Mouse (Mus musculus) kidney, postnatal 36 days (tissue): ENCODE results near the gene Creb3l2.

Experiments used
- DNase-seq, 2 experiments: peaks; one replicate each; pipeline ENCODE4 v3.0.0; 2021 to 2022; ENCODE audit warnings: mixed read lengths in 2 of 2

Gene Creb3l2

DNA sequence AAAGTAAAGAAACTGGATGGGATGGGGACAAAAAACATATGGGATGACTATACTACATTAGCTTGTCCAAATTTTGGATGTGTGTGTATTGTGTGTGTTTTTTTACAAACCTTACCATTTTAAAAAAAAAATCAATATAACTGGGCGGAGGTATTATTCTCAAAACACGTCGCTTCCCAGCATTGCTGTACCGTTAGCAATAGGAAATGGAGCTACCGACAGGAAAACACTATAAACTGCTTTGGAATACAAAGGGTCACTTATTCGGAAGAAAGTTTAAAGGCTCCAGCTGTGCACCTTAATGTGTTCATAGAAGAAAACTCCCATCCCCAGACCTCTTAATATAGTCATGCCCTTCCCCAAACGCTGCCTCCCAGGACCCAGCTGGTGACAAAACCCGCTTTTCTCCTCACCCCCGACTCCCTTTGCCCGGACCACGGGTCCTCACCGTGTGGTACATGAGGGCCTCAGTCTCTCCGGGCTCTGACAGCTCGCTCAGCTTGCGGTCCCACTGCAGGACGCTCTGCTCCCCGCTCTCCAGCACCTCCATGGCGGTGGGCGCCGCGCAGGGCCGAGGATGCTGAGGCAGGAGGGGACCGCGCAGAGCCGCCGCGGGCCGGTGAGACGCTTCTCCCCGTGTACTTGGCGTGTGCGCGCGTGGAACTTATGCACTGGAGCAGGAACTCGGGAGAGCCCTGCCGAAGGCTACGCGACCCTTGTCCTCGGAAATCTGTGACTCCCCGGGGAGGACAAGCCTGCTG lies 515 bp downstream of the Creb3l2 start:
- DNase-seq: peak in 1 of 2 experiments; percentile 64

DNA sequence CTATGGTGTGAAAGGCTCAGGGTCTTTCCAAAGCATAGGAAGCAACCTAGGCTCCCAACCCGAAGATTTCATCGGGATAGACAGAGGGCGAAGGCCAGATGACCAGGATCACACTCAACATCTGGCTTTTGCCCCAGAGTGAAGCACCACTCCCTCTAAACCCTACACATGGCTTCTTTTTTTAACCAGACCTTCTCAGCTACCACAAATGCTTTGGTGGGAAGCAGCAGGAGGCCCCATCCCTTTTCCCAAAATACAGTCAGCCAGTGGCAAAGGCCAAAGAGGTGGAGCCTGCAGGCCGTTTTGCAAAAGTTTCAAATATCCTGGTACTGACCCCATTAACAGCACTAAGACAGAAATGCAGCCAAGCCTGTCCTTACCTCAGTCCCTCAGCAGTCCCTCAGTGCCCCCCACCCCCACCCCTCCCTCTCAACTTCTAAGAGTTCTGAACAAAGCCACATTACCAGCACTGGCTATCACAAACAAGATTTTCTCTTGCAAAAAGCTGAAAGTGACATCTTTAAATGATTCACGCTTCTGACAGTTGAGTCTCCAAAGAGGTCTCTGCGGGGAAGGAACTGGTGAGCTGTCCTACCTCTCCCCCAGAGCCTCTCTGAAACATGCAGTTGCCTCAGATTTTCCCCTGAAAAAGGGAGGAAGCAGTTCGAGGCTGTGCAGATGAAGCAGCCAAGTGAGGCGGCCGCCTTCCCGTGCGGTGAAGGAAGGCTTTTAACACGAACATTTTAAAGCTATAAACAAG lies 1.3 kb downstream of the Creb3l2 start:
- DNase-seq: peak in 1 of 2 experiments; percentile 55

DNA sequence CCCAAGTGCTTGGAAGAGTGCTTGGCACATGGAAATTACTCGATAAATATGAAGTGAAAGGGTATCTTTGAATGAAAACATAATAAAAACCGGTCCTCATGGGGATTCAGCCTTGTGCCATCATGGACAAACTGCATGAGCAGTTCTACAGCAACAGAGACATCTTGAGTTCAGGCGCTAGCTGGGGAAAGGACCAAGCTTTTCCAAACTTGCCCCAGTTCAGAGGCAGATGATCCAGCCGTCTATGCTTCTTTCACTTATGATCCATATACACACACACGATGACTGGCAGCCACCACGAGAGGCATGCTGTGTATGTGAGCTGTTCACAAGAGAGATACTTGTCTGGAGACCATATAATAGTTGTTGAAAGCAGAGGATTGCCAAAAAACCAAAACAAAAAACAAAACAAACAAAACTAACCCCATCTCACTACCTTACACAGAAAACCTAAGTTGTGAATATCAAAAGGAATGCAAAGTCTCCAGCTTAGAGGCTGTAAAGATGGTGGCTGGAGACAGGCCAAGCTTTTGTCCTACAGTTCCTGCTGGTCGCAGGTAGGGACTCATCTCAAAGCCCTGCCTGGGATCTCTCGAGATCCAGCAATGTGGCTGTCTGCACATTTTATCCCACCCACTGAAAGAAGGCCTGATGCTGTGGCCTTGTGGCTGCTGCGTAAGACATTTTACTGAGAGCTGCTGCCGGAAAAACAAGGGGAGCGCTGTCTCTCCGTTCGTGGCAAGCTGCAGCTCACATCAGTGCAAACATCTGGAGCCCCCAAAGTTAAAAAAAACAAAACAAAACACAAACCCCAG lies 2.1 kb downstream of the Creb3l2 start:
- DNase-seq: peak; percentile 45 to 66

DNA sequence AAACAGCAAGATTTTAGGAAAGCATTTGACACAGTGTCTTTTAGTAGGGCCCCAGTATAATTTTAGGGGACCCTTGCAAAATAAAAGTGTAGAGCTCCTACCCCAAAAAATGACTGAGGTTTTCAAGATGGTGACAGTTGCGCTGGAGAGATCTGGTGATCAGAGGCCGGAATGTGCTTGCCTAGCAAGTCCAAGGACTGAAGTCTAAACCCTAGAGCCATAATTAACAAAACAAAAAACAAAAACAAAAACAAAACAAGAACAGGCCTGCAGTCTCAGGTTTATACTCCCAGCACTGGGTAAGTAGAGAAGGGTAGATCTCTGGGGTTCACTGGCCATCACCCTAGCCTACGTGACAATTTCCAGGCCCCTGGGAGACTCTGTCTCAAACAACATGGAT lies 3.4 kb downstream of the Creb3l2 start:
- DNase-seq: no peak

DNA sequence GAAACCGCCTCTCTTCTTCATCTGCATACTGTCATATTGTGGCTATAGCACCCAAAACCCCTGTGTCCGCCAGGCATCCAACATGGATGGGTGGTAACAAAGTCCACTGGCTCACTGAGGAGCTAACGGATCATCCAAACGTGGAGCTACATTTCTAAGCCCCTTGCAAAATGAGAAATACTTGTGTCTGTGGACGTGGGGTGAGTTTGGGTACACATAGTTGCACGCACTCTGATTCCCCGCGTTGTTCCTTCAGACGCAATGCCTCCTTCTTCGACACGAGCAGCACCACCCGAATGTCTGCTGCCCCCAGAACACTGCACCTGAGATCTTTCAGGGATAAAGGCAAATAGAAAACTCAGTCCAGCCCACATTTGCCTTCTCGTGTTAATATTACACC lies 4.9 kb downstream of the Creb3l2 start:
- DNase-seq: no peak

DNA sequence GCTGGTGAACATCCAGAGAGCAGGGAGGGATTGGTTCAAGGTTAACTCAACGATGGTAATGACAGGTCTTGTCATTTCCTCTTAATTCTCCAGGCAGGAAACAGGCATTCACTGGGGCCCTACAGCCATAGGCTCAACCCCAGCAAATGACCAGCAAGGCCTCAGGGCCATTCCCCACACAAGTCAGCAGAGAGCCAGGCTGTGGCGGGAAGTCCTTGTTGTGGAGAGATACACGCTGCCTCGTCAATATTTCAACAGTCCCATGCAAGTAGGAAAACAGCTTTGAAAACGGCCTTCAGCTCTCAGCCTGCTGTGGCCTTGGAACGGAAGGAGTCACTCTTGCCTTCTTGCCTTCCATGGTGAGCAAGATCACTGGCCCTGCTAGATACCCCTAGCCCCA lies 6.6 kb downstream of the Creb3l2 start:
- no peak for DNase-seq

DNA sequence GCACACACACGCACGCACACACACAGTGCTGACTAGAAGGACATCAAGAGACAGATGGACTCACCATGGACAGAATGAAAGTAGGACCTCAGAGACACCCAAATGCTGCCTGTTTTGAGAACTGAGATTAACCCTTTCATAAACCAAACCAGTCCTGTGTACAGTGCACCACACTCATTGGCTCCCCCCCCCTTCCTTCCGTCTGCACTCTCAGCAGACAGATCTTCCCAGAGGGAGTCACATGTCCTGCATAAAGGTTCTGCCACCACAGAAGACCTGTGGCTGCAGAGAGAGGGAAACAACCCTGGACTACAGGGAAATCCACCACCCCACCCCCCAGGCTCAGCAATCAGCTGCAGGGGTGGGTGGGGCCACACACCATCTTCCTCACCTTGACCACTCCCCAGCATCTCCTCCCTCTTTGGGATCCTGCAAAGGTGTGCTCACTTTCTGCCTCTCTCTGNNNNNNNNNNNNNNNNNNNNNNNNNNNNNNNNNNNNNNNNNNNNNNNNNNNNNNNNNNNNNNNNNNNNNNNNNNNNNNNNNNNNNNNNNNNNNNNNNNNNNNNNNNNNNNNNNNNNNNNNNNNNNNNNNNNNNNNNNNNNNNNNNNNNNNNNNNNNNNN lies 12.0 kb downstream of the Creb3l2 start:
- DNase-seq: no peak

DNA sequence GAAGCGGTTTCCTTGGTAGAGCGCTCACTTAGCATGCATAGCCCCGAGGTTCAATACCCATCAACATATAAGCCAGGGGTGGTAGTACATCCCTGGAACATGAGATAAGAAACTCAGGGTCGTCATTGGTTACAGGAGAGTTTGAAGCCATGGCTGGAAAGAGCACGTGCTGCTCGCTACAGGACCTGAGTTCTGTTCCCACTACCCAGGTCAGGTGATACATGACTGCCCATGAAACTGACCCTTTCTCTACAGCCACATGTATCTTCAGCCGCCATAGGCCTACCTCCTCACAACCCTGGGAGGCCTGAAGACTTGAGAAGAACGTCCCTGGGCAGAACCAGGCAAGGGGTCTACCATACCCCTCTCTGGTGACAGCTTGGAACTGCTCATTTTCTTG lies 13.0 kb downstream of the Creb3l2 start:
- DNase-seq: no peak

DNA sequence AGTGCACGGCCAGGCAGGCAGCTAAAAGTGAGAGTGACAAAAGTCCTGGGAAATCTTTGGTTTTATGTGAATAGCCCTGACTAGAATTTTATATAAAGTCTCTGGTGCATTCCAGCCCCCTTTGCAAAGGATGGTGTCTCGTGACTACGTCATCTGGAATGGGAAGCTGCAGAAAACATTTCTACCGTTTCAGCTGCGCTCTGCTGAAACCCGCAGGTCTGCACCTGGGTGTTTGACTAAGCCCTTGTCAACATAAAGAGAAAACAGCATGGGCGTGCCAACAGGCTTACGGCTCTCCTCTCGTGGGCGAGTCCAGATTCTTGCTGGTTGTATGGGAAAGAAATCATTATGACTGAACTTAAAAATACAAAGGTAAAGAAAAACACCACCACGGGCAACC lies 13.9 kb downstream of the Creb3l2 start:
- DNase-seq: no peak

DNA sequence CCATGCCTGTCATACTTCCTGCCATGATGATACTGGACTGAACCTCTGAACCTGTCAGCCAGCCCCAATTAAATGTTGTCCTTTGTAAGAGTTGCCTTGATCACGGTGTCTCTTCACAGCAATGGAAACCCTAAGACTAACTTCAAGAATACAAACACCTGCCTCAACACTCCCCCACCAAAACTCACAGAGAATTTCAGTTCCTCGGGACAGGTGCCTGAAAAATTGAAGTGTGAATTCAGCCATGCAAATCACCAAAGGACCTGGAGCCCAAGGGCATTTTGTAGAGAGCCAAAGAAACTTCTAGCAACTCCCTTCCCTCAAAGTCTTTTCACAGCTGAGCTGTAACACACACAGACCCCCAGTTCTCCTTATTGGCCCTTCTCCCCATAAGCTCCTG lies 15.3 kb downstream of the Creb3l2 start:
- DNase-seq: no peak

DNA sequence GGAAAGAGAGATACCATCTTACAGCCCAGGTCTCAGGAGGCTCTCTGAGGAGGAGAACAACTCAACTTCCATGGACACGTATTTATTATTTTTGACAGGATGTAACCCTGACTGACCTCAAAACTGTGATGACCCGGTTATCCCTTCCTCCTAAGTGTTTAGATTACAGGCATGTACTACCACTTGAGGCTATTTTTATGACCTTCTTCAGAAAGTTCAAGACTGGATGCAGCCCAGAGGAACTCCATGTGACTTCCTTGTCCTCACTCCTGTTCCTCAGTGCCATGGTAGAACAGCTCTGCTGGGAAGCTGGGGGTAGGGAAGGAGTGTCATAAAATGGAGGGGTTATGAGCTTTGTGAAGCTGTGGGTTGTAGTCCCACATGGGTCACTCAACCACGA lies 16.1 kb downstream of the Creb3l2 start:
- no peak for DNase-seq

DNA sequence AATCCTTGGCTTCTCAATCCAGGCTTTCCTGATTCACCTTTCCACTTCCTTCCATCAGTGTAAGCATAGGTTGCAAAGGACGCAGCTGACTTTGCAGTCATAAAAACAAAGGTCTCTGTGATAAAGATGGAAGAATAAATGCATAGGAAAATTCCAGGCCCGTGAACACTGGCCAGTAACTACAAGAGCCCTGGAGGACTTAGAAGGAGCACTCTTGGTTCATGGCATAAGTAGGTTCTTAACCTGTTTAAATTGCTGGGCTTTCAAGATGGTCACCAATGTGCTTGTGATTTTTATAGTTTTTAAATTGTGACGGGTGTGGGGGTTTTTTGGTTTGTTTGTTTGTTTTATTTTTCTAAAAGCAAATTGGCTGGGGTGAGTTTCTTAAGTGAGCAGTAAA lies 16.9 kb downstream of the Creb3l2 start:
- DNase-seq: no peak

DNA sequence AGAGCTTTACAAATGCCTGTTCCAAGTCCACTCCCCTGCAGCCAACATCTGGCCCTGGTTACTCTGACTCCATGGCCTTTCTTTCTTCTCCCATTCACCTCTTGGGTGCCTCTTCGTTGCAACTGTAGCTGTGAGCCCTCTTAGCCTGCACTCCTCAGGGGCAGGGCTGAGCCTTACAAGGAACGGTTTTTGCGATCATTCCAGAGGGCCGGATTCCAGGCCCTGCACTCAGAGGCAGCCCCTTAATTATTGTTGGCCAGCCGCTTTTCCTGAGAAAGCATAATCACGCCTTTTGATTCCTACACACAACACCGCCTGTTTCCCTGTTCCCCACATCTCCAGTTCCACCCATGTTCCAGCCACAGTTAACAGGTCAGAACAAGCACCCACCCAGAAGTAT lies 17.6 kb downstream of the Creb3l2 start:
- no peak for DNase-seq

DNA sequence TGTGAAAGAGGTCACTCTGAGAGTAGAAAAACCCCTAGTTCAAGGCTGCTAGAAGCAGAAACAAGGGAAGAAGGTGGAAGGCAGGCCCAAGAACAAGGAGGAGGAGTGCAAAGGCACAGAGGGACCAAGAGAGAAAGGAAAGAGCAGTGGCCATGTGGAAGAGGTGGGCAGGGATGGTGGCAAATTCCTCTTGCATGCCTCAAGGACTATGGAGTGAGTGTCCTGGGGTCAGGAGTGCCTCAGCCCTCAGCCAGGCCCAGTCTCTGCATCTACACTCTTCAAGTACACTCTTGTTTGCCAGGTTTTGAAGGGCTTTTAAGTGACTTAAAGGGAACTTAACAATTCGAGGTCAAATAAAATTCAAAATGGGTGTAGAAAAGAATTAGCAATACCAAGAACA lies 18.6 kb downstream of the Creb3l2 start:
- DNase-seq: no peak

DNA sequence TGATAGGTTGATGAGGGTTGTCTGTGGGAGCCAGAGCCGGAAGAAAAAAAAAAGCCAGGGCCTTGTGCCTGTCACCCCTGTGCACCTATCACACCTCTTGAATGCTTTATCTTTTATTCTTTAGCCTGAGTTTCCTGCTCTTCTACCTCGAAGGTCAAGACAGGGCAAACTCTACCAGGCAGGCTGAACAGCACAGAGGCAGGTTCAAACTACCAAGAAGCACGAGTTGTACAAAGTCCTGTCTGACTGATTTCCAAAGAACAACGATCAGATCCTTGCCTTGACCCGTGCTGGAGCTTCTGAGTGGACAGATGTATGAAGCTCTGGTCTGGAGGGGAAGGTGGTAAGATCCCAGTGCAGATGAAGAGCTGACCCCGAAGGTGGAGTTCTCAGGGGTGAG lies 20.8 kb downstream of the Creb3l2 start:
- DNase-seq: peak; percentile 64 to 83

DNA sequence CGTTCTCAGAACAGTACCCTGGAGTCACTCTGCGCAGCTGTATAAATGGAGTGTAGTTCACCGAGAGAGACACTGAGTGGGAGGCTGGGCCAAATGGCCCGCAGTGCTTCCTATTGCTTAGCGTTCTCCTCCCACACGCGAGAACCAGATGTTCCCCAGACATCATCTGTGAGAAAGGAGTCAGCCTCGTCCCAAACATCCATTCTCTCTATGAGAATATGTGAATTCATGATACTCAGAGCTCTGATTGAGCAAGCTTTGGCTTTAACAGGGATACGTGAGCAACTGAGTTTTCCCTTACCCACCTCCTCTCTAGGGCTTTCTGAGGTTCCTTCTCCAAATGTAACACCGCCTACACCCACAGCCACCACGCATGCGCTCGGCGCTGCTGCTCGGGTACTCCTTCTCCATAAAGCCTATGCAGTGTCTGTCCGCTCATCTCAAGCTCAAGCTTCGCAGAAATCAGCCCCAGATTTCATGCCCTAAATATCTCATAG lies 22.5 kb downstream of the Creb3l2 start:
- DNase-seq: no peak

DNA sequence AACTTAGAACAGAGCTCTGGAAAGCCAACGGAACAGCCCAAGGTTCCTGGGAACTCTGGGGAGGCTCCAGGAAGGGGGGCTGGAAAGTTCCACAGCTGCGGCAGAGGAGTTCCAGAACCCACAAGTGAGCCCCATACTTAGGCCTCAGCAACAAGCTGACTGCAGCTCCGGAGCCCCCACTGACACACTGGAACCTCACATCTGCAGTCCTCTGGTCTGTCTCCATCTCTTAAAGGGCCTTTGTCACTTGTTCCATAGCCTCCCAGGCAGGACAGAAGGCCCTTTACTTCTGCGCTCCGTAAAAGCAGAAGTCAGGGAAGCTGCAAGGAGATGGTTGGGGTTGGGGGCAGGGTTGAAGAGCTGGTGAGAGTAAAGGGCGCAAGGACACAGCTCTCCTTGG lies 23.0 kb downstream of the Creb3l2 start:
- DNase-seq: no peak

DNA sequence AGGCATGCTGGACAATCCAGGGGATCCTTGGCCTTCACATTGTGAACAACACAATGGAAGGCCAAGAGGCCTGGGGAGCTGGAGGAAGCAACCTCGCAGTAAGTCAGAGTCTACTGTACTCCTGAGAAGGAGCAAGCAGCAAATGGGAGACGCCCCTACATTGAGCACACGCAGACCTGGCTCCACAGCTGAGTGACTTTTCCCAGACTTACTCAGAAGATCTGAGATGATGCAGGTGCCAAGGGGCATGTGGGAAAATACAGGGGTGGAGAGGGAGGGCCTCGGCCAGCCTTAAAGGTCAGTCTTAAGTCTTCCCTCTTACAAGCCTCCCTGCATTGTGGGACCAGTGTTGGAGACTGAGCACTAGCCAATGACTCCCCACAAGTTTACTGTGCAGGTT lies 25.2 kb downstream of the Creb3l2 start:
- DNase-seq: peak; percentile 63 to 72

DNA sequence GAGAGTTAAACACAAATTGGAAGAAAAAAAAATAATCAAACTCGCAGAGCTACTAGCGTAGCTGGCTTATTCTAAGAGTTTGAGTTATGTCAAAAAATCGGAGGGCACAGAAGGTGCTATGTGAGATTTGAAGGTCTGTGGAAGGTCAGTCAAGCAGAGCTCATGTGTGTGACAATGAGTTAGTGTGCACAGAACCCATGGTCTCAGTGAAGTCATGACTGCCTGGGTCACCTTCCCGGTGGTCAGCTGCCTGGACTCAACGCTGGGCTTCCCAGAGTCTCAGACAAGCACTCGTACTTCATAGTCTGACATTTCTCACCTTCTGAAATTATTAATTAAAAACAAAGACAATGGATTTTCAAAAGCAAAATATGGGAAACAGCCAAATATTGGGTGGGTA lies 26.4 kb downstream of the Creb3l2 start:
- no peak for DNase-seq

DNA sequence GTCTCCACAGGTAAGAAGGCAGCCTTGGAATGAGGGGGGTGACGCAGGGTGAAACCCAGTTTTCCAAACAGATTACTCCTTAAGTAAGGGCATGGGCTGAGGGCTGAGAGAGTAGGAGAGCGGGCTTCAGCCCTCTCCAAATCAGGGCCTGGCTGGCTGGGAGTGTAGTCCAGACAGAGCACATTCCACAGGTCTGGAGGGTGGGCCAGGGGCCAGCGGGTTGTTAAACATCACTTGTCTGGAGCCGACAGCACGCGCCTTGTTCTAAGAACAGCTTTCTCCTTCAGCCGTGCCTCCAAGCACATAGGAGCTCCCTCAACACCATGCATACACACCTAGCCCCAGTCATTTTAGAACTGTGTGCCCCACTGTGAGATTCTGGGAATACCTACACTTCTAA lies 26.9 kb downstream of the Creb3l2 start:
- DNase-seq: peak; percentile 88

DNA sequence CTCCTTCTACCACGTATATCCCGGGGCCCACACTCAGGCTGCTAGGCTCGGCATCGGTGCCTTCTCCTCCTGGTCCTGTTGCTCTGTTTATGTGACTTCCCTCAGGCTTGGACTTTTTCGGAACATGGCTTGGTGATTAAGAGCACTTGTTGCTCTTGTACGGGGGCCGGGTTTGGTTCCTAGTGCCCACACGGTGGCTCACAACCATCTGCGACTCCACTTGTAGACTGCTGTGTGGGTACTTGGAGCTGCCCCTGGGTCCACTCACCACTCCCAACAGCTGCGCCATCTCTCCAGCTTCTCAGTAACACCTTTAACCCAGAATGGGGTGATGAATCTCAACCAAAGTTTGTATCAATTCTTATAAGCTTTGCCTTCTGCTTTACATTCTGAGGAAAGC lies 27.4 kb downstream of the Creb3l2 start:
- DNase-seq: no peak

DNA sequence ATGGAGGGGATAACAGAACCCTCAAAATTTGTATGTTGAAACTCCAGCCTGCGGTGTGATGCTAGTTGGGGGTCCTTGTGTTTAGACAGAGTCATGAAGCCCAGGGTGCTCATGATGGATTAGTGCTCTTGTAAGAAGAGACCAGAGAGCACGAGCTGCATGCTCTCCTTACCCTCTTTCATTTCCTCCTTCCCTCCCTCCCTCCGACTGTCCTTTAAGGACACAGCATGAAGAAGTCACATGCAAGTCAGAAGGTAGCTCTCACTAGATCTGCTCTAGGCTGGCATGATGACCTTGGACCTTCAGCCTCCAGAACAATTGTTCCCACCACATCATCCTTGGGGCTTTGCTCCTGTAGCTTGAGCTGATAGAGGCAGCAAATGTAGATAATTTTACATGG lies 30.2 kb downstream of the Creb3l2 start:
- no peak for DNase-seq

DNA sequence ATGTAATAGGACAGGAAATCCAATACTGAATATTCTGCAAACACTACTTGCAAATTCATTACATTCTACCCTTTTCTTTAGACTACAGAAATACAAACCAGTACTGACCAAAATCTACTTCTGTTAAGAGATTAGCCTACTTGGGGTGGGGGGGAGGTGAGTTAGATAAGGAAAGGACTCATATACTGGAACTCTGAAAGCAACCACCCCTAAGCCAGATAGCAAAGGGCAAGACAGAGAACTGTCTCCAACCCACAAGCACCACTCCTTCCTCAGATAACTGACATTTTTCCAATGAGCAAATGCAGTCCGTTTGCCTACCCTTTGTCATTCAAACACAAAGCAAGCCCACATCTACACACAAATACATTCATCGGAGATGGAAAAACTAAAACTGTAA lies 32.1 kb downstream of the Creb3l2 start:
- DNase-seq: no peak
